Mouse (Mus musculus): ENCODE measurements around the gene Inpp5k. TPM values are rescaled to one million over a fixed set of nuclear protein-coding genes. Genes with fewer than 3 reads are reported as not detected.

The Inpp5k gene
- 104 TPM for total RNA-seq (2023)

GRCm38 (mm10) chr11:75630645-75631229 is at the start of gene Inpp5k:
Gene Inpp5k, plus strand, starts transcription at chr11:75630988.

GRCm38 (mm10) chr11:75587493-75588284 is 43.1 kb upstream of the Inpp5k start, which contains the start of gene Pitpna:
Gene Pitpna, plus strand, starts transcription at chr11:75588097.

GRCm38 (mm10) chr11:75650311-75650710 is 19.5 kb downstream of the Inpp5k start, which contains the start of gene Myo1c:
Gene Myo1c, plus strand, starts transcription at chr11:75650504.

GRCm38 (mm10) chr11:75678747-75679438 is 48.1 kb downstream of the Inpp5k start, which contains the start of gene Crk:
Gene Crk, plus strand, starts transcription at chr11:75679259.

Other genes with a start within 250 kb of the Inpp5k start
- gene Serpinf1, start 208.3 kb upstream of the Inpp5k start, total RNA-seq (2023): 0.82 TPM
- not detected for gene Serpinf2, start 191.4 kb upstream of the Inpp5k start, total RNA-seq (2023)
- 22.6 TPM for gene Wdr81, start 176.3 kb upstream of the Inpp5k start, total RNA-seq (2023)
- gene Tlcd2, start 169.3 kb upstream of the Inpp5k start, total RNA-seq (2023): not detected
- 207 TPM for gene Prpf8, start 144.2 kb upstream of the Inpp5k start, total RNA-seq (2023)
- not detected for gene Rilp, start 120.9 kb upstream of the Inpp5k start, total RNA-seq (2023)
- 0.29 TPM for gene Scarf1, start 117.4 kb upstream of the Inpp5k start, total RNA-seq (2023)
- gene Slc43a2, start 99.3 kb upstream of the Inpp5k start, total RNA-seq (2023): 61.4 TPM
- 214 TPM for gene Pitpna, start 42.9 kb upstream of the Inpp5k start, total RNA-seq (2023)
- gene Myo1c, start 19.5 kb downstream of the Inpp5k start, total RNA-seq (2023): 28.7 TPM
- gene Crk, start 48.3 kb downstream of the Inpp5k start, total RNA-seq (2023): 55.5 TPM
- 147 TPM for gene Ywhae, start 101.9 kb downstream of the Inpp5k start, total RNA-seq (2023)
- gene Doc2b, start 165.1 kb downstream of the Inpp5k start, total RNA-seq (2023): not detected

Measured in CD4-positive naive resting alpha-beta T cell, adult 76 days (primary cell).